10 mouse cellular contexts compared by ENCODE assay signal in genomic region chr1:40815071-40815845, GRCm38 (mm10). TPM values are rescaled to one million over a fixed set of nuclear protein-coding genes. Genes with fewer than 3 reads are reported as not detected.
DNase-seq lines count a peak whose midpoint lies in the region; ATAC-seq and TF ChIP-seq lines count a peak whose summit lies in the region.
"Had no signal": no experiment of that assay in that cellular context is flagged by ENCODE, and none has a peak within 500 bp of the region (broad histone marks: within the 10 kb centered on the region; RNA-seq: fewer than 3 reads in every experiment).

No protein-coding gene starts in this region.

- WGBS in lung, postnatal 0 days = 53% methylated on average over 16 of the region's 16 CpGs
- WGBS in kidney, postnatal 0 days = 38% methylated on average over 16 of the region's 16 CpGs
- WGBS in thymus, adult 2 months = 74% methylated on average over 16 of the region's 16 CpGs

- TF ChIP-seq POLR2A in thymus, adult 2 months (IDR thresholded peaks at IDR 0.05; ENCODE audit: control insufficient read depth, extremely low read depth, insufficient read depth, low read length, poor library complexity) = no peak

- H3K4me2 ChIP-seq in lung, postnatal 0 days (replicated peaks; ENCODE audit: low read depth, low read length) = no peak overlapping the region
- H3K4me2 ChIP-seq in kidney, postnatal 0 days (ENCODE audit: low read length) = peak overlapping the region; percentile 44
- H3K4me2 ChIP-seq: hindbrain, embryonic 14.5 days had no signal

- no peak overlapping the region for H3K9ac ChIP-seq in lung, postnatal 0 days (replicated peaks; ENCODE audit: low read depth)
- H3K9ac ChIP-seq in kidney, postnatal 0 days (ENCODE audit: low read depth, low read length) = no peak overlapping the region
- H3K9ac ChIP-seq: hindbrain, embryonic 14.5 days had no signal

- H3K36me3 ChIP-seq in lung, postnatal 0 days (ENCODE audit: insufficient read depth, low read length) = no peaks in the 10 kb centered on the region
- H3K36me3 ChIP-seq in kidney, postnatal 0 days (ENCODE audit: insufficient read depth, low read length) = no peaks in the 10 kb centered on the region
- H3K36me3 ChIP-seq in thymus, adult 2 months (ENCODE audit: control insufficient read depth, insufficient read depth, low read length) = no peaks in the 10 kb centered on the region

- DNase-seq in lung, postnatal 0 days (ENCODE audit: low spot score) = peak; percentile 32
- no peak for DNase-seq in lung, postnatal 25 days (ENCODE audit: low spot score)
- DNase-seq in gastrocnemius, postnatal 25 days = peak; percentile 64
- peak; percentile 42 for DNase-seq in kidney, postnatal 0 days (ENCODE audit: low spot score)
- peak; percentile 41 for DNase-seq in testis, postnatal 10 days (ENCODE audit: low spot score)
- no peak for DNase-seq in thymus, adult 2 months
- DNase-seq in embryo, embryonic 9.5 days (ENCODE audit: extremely low spot score) = no peak

- H3K27me3 ChIP-seq in lung, postnatal 0 days (replicated peaks; ENCODE audit: insufficient read depth, low read length) = no peaks in the 10 kb centered on the region
- no peaks in the 10 kb centered on the region for H3K27me3 ChIP-seq in kidney, postnatal 0 days (ENCODE audit: insufficient read depth, low read length)
- H3K27me3 ChIP-seq in thymus, adult 2 months (ENCODE audit: control insufficient read depth, insufficient read depth, low read length) = no peaks in the 10 kb centered on the region

- TF ChIP-seq CTCF in lung, postnatal 0 days (IDR thresholded peaks at IDR 0.05) = no peak
- TF ChIP-seq CTCF in kidney, postnatal 0 days (IDR thresholded peaks at IDR 0.05; ENCODE audit: low read depth) = no peak
- TF ChIP-seq CTCF in thymus, adult 2 months (IDR thresholded peaks at IDR 0.05; ENCODE audit: borderline replicate concordance, control insufficient read depth, extremely low read depth, insufficient read depth, low read length, poor library complexity) = no peak

- H3K9me3 ChIP-seq in lung, postnatal 0 days (ENCODE audit: low read length) = no peaks in the 10 kb centered on the region
- no peaks in the 10 kb centered on the region for H3K9me3 ChIP-seq in kidney, postnatal 0 days (replicated peaks; ENCODE audit: low read length)

- H3K4me3 ChIP-seq in lung, postnatal 0 days (ENCODE audit: low read depth, low read length) = no peak overlapping the region
- H3K4me3 ChIP-seq in kidney, postnatal 0 days (replicated peaks; ENCODE audit: low read depth, low read length) = no peak overlapping the region
- no peak overlapping the region for H3K4me3 ChIP-seq in thymus, adult 2 months (ENCODE audit: control insufficient read depth, insufficient read depth, low read length)

- ATAC-seq in lung, postnatal 0 days = peak; percentile 38; the same call in 1 of the 2 replicates
- ATAC-seq in kidney, postnatal 0 days (replicated peaks; ENCODE audit: low FRiP score, low read depth) = 0 out of 2 replicates have a peak, but pooled peaks have one; percentile 40

- no peak overlapping the region for H3K27ac ChIP-seq in lung, postnatal 0 days (ENCODE audit: low read length)
- 0 out of 2 replicates have a peak overlapping the region, but pooled peaks have one; percentile 5 for H3K27ac ChIP-seq in kidney, postnatal 0 days
- no peak overlapping the region for H3K27ac ChIP-seq in thymus, adult 2 months (ENCODE audit: control insufficient read depth, insufficient read depth, low read length)
- H3K27ac ChIP-seq: hindbrain, embryonic 14.5 days had no signal

- TF ChIP-seq EP300 in lung, postnatal 0 days (IDR thresholded peaks at IDR 0.05) = no peak

- H3K4me1 ChIP-seq in lung, postnatal 0 days (ENCODE audit: insufficient read depth, low read depth, low read length) = no peaks in the 10 kb centered on the region
- H3K4me1 ChIP-seq in kidney, postnatal 0 days (replicated peaks; ENCODE audit: insufficient read depth, low read length) = peaks cover 5% of the 10 kb centered on the region; the same call in 1 of the 2 replicates
- no peaks in the 10 kb centered on the region for H3K4me1 ChIP-seq in thymus, adult 2 months (replicated peaks; ENCODE audit: control insufficient read depth, insufficient read depth, low read length)

RNA-seq across cellular contexts. Expression of gene Tmem182, which starts 9.9 kb away (rescaled TPM):
- 0.57 and 1.1 TPM in 2 replicates for polyA plus RNA-seq in lung, postnatal 0 days (2015; fragmentation: Nextera tagmentation; extraction: Ambion mirVana)
- 100 to 1,000 TPM; 190 to 204 TPM for total RNA-seq in gastrocnemius, postnatal 25 days (2021)
- polyA plus RNA-seq in kidney, postnatal 0 days (2015; fragmentation: Nextera tagmentation; extraction: Ambion mirVana) = 0.71 and 0.92 TPM in 2 replicates
- 0.79 and 3.4 TPM in 2 replicates for polyA plus RNA-seq in thymus, adult 2 months (2012; rRNA removed)
- total RNA-seq: megakaryocyte progenitor cell, adult 5-6 weeks; MEL had no signal
- polyA plus RNA-seq: hindbrain, embryonic 14.5 days had no signal

RNA-seq across cellular contexts. Expression of gene Mfsd9, which starts 24.8 kb away (rescaled TPM):
- 2.4 and 3.0 TPM in 2 replicates for polyA plus RNA-seq in lung, postnatal 0 days (2015; fragmentation: Nextera tagmentation; extraction: Ambion mirVana)
- under 1 TPM; 0.29 to 0.41 TPM for total RNA-seq in gastrocnemius, postnatal 25 days (2021)
- polyA plus RNA-seq in kidney, postnatal 0 days (2015; fragmentation: Nextera tagmentation; extraction: Ambion mirVana) = 7.0 and 8.3 TPM in 2 replicates
- polyA plus RNA-seq in thymus, adult 2 months (2012; rRNA removed) = 1.5 and 1.8 TPM in 2 replicates

Comparison
In these comparisons a context has a peak if more than half of its experiments do, and no peak if none do; other contexts are left out.
1. DNase-seq: peak in lung, postnatal 0 days (single experiment), gastrocnemius, postnatal 25 days (single experiment), kidney, postnatal 0 days (single experiment) and testis, postnatal 10 days (single experiment); none in lung, postnatal 25 days (single experiment), thymus, adult 2 months (single experiment) and embryo, embryonic 9.5 days (single experiment).